Mouse (Mus musculus) left cerebral cortex, postnatal 14 days (tissue): ENCODE measurements around the gene Cnih1. TPM values are rescaled to one million over a fixed set of nuclear protein-coding genes. Genes with fewer than 3 reads are reported as not detected.
A peak's percentile ranks its signal among the peaks of the same experiment; 100 is the strongest.
"Not testable (repeated sequence)": the region's sequence is repeated elsewhere in the genome, so short reads cannot be mapped to it uniquely, and the experiment has no call there.

Source experiments
- DNase-seq, 2 experiments: peaks; one replicate each; pipeline ENCODE4 v3.0.0; 2021 to 2022; ENCODE audit warnings: low spot score in 2 of 2, mixed read lengths in 1 of 2
- intact Hi-C: fragments of 180-260 bp; cut with DNase I; formaldehyde crosslinking; loops from one replicate; pipeline ENCODE4 v1.15.1; 2025
- total RNA-seq, 2 experiments: library from RNA; stranded (reverse); gene quantifications; 2 replicates each; pipeline ENCODE4 v1.2.3; 2021

Cnih1 gene
- total RNA-seq, 2 experiments from 2014 or later, result 81.3 to 84.4 TPM

GRCm38 (mm10) chr14:46794157-46794556 lies 5.9 kb upstream of the Cnih1 start:
- DNase-seq, result no peak
- intact Hi-C loops, result no loop called here

GRCm38 (mm10) chr14:46790723-46791122 lies 2.5 kb upstream of the Cnih1 start:
- DNase-seq, result no peak
- intact Hi-C loops, result no loop called here

- no peak for DNase-seq
- intact Hi-C loops, result no loop called here
These were observed 2.1 kb upstream of the Cnih1 start for GRCm38 (mm10) chr14:46790303-46790702.

GRCm38 (mm10) chr14:46788505-46788901 lies 292 bp upstream of the Cnih1 start:
- DNase-seq, result no peak
- intact Hi-C loops, result no loop called here

- intact Hi-C loops, result no loop called here
- no peak for DNase-seq
These were observed 791 bp downstream of the Cnih1 start for GRCm38 (mm10) chr14:46787454-46787786.

- no peak for DNase-seq
- intact Hi-C loops, result no loop called here
These were observed 3.0 kb downstream of the Cnih1 start for GRCm38 (mm10) chr14:46785247-46785646.

- no peak for DNase-seq
- intact Hi-C loops, result no loop called here
These were observed 4.8 kb downstream of the Cnih1 start for GRCm38 (mm10) chr14:46783327-46783926.

- intact Hi-C loops, result no loop called here
- no peak for DNase-seq
These were observed 5.9 kb downstream of the Cnih1 start for GRCm38 (mm10) chr14:46782187-46782828.

GRCm38 (mm10) chr14:46781086-46781485 lies 7.1 kb downstream of the Cnih1 start:
- no peak for DNase-seq
- intact Hi-C loops, result no loop called here

- DNase-seq, result no peak
- intact Hi-C loops, result no loop called here
These were observed 9.0 kb downstream of the Cnih1 start for GRCm38 (mm10) chr14:46779217-46779616.

- DNase-seq, result no peak
- intact Hi-C loops, result no loop called here
These were observed 9.5 kb downstream of the Cnih1 start for GRCm38 (mm10) chr14:46778756-46779155.

GRCm38 (mm10) chr14:46770036-46770435 lies 18.2 kb downstream of the Cnih1 start:
- no peak for DNase-seq
- intact Hi-C loops, result no loop called here

GRCm38 (mm10) chr14:46767116-46767515 lies 21.1 kb downstream of the Cnih1 start:
- DNase-seq, result peak; percentile 18 to 36
- intact Hi-C loops, result no loop called here

- intact Hi-C loops, result no loop called here
- DNase-seq, result no peak
These were observed 27.0 kb downstream of the Cnih1 start for GRCm38 (mm10) chr14:46761186-46761585.

- peak; percentile 89 to 93 for DNase-seq
- intact Hi-C loops, result no loop called here
These were observed 27.7 kb downstream of the Cnih1 start, which contains the start of gene Cdkn3 for GRCm38 (mm10) chr14:46760355-46761029. TSS of gene Cdkn3 (plus strand) at chr14:46760541.

GRCm38 (mm10) chr14:46759970-46760354 lies 28.2 kb downstream of the Cnih1 start:
- intact Hi-C loops, result no loop called here

GRCm38 (mm10) chr14:46757736-46758135 lies 30.5 kb downstream of the Cnih1 start:
- intact Hi-C loops, result no loop called here
- no peak for DNase-seq

More at GRCm38 (mm10) chr14:46759970-46760354, 28.2 kb downstream of the Cnih1 start:
- no peak for DNase-seq

- DNase-seq, result no peak
- intact Hi-C loops, result no loop called here
These were observed 32.4 kb downstream of the Cnih1 start for GRCm38 (mm10) chr14:46755851-46756250.

GRCm38 (mm10) chr14:46754371-46754770 lies 33.8 kb downstream of the Cnih1 start:
- intact Hi-C loops, DNase-seq: not testable (repeated sequence)

- intact Hi-C loops, result no loop called here
- no peak for DNase-seq
These were observed 42.8 kb downstream of the Cnih1 start for GRCm38 (mm10) chr14:46745413-46745812.

GRCm38 (mm10) chr14:46742674-46743073 lies 45.5 kb downstream of the Cnih1 start:
- DNase-seq, result no peak

More at GRCm38 (mm10) chr14:46742674-46743073, 45.5 kb downstream of the Cnih1 start:
- intact Hi-C loops, result no loop called here
